8 mouse cellular contexts compared by ENCODE assay signal in the genomic region with DNA sequence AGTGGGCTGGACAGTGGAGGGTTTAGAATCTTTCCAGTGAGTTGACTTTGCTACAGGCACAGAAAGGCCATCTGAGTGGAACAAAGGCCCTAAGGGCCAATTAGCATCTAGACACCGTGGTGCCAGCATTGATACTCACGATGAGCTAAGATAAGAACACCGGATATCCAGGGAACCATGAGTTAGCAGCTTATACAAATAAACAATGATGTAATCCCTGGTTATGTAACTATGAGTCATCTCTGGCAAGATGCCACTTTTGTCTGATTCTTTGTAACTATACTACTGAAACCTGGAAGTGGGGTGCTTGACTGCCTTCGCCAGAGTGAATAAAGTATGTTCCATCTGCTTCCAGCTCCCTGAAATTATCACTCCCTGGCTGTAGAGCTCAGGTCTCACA.
DNase-seq lines count a peak whose midpoint lies in the region.

No protein-coding gene starts in this region.

- no peaks in the 10 kb centered on the region for H3K36me3 ChIP-seq in splenic B cell, adult 2 months (ENCODE audit: control insufficient read depth, insufficient read depth, low read length, poor library complexity, severe bottlenecking)

- H3K27me3 ChIP-seq in splenic B cell, adult 2 months (ENCODE audit: control insufficient read depth, insufficient read depth, low read length, poor library complexity, severe bottlenecking) = no peaks in the 10 kb centered on the region

- peak; percentile 29 for DNase-seq in embryo, embryonic 10.5 days (ENCODE audit: low spot score)
- DNase-seq in embryo, embryonic 10 days (ENCODE audit: low spot score) = no peak
- peak; percentile 14 for DNase-seq in right cerebral cortex, adult 18-20 months
- DNase-seq in right cerebral cortex, postnatal 4 days = no peak
- peak; percentile 74 to 82 for DNase-seq in heart, adult 9 months (ENCODE audit: low spot score in 2 of 2)
- DNase-seq in layer of hippocampus, adult 9-10 months (ENCODE audit: low spot score) = peak; percentile 59
- peak; percentile 18 for DNase-seq in splenic B cell, adult 2 months (ENCODE audit: low read depth, low spot score)
- DNase-seq in frontal cortex, postnatal 10 days (ENCODE audit: low spot score in 2 of 2) = no peak

Comparison
In these comparisons a context has a peak if more than half of its experiments do, and no peak if none do; other contexts are left out.
1. DNase-seq: peak in embryo, embryonic 10.5 days (single experiment), right cerebral cortex, adult 18-20 months (single experiment), heart, adult 9 months (2 of 2), layer of hippocampus, adult 9-10 months (single experiment) and splenic B cell, adult 2 months (single experiment); none in embryo, embryonic 10 days (single experiment), right cerebral cortex, postnatal 4 days (single experiment) and frontal cortex, postnatal 10 days (0 of 2).